Mouse (Mus musculus) kidney, adult 8-10 months (tissue): ENCODE measurements around the gene Arpc5.

Experiments used
- DNase-seq, 2 experiments: peaks; one replicate each; pipeline ENCODE4 v3.0.0; 2022

Gene Arpc5

GRCm38 (mm10) chr1:152817027-152817769 lies 50.9 kb downstream of the Arpc5 start:
- no peak for DNase-seq

GRCm38 (mm10) chr1:152817794-152818193 lies 51.5 kb downstream of the Arpc5 start:
- DNase-seq = peak; percentile 35 to 40

- DNase-seq = no peak
Measured at GRCm38 (mm10) chr1:152819558-152819957, 53.2 kb downstream of the Arpc5 start.

- no peak for DNase-seq
Measured at GRCm38 (mm10) chr1:152820911-152821695, 54.8 kb downstream of the Arpc5 start.

- no peak for DNase-seq
Measured at GRCm38 (mm10) chr1:152821746-152822145, 55.4 kb downstream of the Arpc5 start.

- DNase-seq = no peak
Measured at GRCm38 (mm10) chr1:152824206-152824605, 57.9 kb downstream of the Arpc5 start.
